Mouse (Mus musculus) kidney, adult 10 weeks (tissue): ENCODE data around the gene Cul4a. TPM values are rescaled to one million over a fixed set of nuclear protein-coding genes. Genes with fewer than 3 reads are reported as not detected.

Experiments
- polyA plus RNA-seq: library from polyadenylated mRNA; stranded (reverse); fragments of 350-450 nt; fragmentation: Illumina TruSeq; extraction: RNeasy Lipid Tissue Mini Kit (QIAGEN cat#74804); gene quantifications from one replicate; pipeline ENCODE4 v1.2.3, GENCODE M21; 2014; ENCODE audit warnings: low read depth, low replicate concordance

The Cul4a gene
- polyA plus RNA-seq, result 78.7 TPM

DNA sequence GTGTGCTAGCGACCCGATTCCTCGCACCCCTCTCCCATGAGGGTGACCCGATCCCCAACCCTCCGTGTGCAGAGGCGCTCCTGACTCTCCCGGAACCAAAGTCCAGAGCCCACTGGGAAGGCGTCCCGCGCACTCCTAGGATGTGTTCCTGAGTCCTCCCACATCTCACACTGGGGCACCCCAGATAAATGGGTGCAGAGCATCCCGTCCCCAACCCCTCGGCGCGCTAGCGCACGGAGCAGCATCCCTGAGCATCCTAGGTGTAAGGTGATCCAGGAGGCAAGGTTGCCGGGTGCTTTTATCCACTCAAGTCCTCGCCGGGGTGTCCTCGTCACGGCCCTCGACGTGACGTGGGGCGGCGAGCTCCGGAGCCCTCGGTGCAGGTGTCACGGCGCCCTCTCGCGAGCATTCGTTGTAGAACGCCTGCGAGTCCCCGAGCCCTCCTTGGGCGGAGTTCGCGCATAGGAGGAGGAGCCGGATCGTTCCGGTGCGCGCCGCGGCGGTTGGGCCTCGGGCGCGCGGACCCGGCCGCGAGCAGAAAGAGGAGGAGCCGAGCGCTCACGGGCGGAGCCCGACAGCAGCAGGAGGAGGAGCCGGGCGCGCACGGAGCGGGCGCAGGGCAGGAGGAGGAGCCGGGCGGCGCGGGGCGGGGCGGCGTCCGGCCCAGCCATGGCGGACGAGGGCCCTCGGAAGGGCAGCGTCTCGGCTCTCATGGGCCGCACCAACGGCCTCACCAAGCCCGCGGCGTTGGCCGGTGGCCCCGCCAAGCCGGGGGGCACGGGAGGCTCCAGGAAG lies at the start of gene Cul4a, which contains the start of gene Pcid2:
Gene Cul4a (plus strand): TSS at position 535 of the 795 bp plus-strand sequence.
Gene Pcid2 (minus strand): TSS at position 373 of the 795 bp plus-strand sequence.

DNA sequence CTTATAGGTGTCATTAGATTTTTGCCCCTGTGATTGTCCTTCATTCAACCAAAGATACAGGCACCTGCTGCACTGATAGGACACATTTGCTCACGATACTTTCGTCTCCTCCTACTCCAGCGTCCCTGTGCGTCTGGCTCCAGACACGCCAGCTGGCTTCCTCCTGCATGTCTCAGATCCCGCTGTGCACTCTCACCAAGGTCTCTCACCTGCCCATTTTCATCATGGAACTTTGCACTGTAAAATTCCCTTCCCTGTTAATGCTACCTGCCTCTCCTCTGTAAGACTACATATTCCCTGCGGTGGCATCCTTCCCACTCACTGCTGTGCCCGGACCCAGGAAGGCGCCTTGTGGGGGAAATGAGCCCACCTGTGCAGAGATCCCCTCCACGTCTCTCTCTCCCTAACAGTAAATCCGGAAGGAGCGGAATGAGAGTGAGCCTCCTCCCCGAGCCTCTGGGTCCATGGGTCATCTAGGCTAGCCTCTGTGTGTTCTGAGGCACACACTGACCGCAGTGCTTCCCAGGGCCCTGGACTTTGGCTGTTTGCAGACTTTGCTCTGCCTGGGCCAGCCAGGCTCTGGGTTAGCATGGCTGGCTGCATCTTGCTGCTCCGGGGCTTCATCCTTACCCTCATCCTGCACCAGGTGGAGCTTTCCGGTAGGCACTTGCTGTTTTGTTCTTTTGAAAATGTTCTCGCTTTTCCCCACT lies 44.8 kb upstream of the Cul4a start, which contains the start of gene Proz:
Gene Proz (plus strand): TSS at position 474 of the 710 bp plus-strand sequence.

DNA sequence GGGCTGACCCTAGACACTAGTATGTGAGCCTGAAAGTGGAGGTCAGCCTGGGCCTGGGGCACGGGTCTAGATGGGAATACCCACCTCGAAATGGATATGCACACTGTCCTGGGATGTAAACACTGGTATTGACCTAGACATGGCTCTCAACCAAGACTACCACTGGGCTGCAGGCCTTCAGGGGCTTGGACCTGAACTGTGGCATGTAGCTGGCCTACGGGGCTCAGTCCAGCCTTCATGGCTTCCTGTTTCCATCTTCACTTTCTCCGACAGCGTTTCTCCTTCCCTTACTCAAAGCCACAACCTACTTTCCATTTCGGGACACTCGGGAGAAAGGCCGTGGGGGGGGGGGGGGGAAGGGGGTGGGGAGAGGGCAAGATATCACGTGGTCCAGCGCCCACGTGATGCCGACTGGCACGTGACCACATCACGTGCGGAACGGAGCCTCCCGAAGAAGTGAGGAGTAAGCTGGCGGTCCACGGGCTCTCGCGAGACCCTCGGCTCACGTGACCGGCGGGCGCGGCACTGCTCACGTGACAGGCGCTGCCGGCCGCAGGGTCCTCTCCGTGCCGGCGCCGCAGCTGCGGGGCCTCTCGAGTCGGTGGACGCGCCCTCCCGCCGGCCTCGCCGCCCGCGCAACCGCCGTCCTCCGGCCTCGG lies 53.4 kb downstream of the Cul4a start, which contains the start of gene Lamp1:
Gene Lamp1 (plus strand): TSS at position 444 of the 659 bp plus-strand sequence.

Other genes starting within 250 kb of the Cul4a start
- 7.0 TPM for gene Mcf2l, start 231.8 kb upstream of the Cul4a start, polyA plus RNA-seq
- gene F7, start 79.6 kb upstream of the Cul4a start, polyA plus RNA-seq, result not detected
- gene F10, start 68.3 kb upstream of the Cul4a start, polyA plus RNA-seq, result not detected
- 1.9 TPM for gene Proz, start 44.7 kb upstream of the Cul4a start, polyA plus RNA-seq
- 5.5 TPM for gene Pcid2, start 162 bp upstream of the Cul4a start, polyA plus RNA-seq
- 982 TPM for gene Lamp1, start 53.5 kb downstream of the Cul4a start, polyA plus RNA-seq
- 31.4 TPM for gene Grtp1, start 95.0 kb downstream of the Cul4a start, polyA plus RNA-seq
- not detected for gene Adprhl1, start 148.5 kb downstream of the Cul4a start, polyA plus RNA-seq
- 12.2 TPM for gene Dcun1d2, start 182.5 kb downstream of the Cul4a start, polyA plus RNA-seq
- gene Tmco3, start 182.6 kb downstream of the Cul4a start, polyA plus RNA-seq, result 37.4 TPM
- 17.3 TPM for gene Tfdp1, start 233.1 kb downstream of the Cul4a start, polyA plus RNA-seq